Mouse (Mus musculus) heart, embryonic 15.5 days (tissue): Measurements from ENCODE around the gene Slc37a4. TPM values are rescaled to one million over a fixed set of nuclear protein-coding genes. Genes with fewer than 3 reads are reported as not detected.
"Not testable (repeated sequence)": the region's sequence is repeated elsewhere in the genome, so short reads cannot be mapped to it uniquely, and the experiment has no call there.

ENCODE experiments used
- ATAC-seq: fragments of 200-750 bp; cut with Nextera tagmentation; replicated peaks from 2 replicates; pipeline ENCODE4 v1.8.0; 2017; ENCODE audit warnings: low read depth, moderate TSS enrichment; ENCODE audit not compliant: insufficient number of reproducible peaks, insufficient read depth, low FRiP score
- H3K27ac ChIP-seq: fragments of 300-500 bp; sonication (generic); 2 replicates; pipeline ENCODE4 v1.5.1; 2015; ENCODE audit warnings: mild to moderate bottlenecking, inconsistent platforms
- H3K27me3 ChIP-seq: fragments of 300-500 bp; sonication (generic); 2 replicates; pipeline ENCODE4 v1.6.1; 2015; ENCODE audit warnings: inconsistent platforms
- H3K36me3 ChIP-seq: fragments of 300-500 bp; sonication (generic); 2 replicates; pipeline ENCODE4 v1.6.1; 2015; ENCODE audit warnings: mild to moderate bottlenecking, inconsistent platforms
- H3K4me1 ChIP-seq: fragments of 300-500 bp; sonication (generic); replicated peaks from 2 replicates; pipeline ENCODE4 v1.6.1; 2015; ENCODE audit warnings: inconsistent platforms
- H3K4me2 ChIP-seq: fragments of 300-500 bp; sonication (generic); 2 replicates; pipeline ENCODE4 v1.6.1; 2015; ENCODE audit warnings: inconsistent platforms, mild to moderate bottlenecking, moderate library complexity
- H3K4me3 ChIP-seq: fragments of 300-500 bp; sonication (generic); 2 replicates; pipeline ENCODE4 v1.5.1; 2015; ENCODE audit warnings: mild to moderate bottlenecking, inconsistent platforms
- H3K9ac ChIP-seq: fragments of 300-500 bp; sonication (generic); 2 replicates; pipeline ENCODE4 v1.6.1; 2015; ENCODE audit warnings: mild to moderate bottlenecking, inconsistent platforms
- H3K9me3 ChIP-seq: fragments of 300-500 bp; sonication (generic); replicated peaks from 2 replicates; pipeline ENCODE4 v1.6.1; 2016; ENCODE audit warnings: inconsistent platforms
- WGBS: fragments of 180-500 bp; shearing (Covaris S2); methylation state at CpG from one replicate; pipeline ENCODE4 v1.1.7; 2015; ENCODE audit warnings: mixed read lengths; 5-methylcytosine and 5-hydroxymethylcytosine counted together
- polyA plus RNA-seq: library from polyadenylated mRNA; unstranded; fragments of >200 nt; fragmentation: Nextera tagmentation; extraction: Ambion mirVana; gene quantifications from 2 replicates; pipeline ENCODE4 v1.2.1, GENCODE M21; 2015

Gene Slc37a4
- polyA plus RNA-seq, 1 experiment from 2014 or later = 31.4 TPM

GRCm38 (mm10) chr9:44373386-44373785 lies 23.3 kb upstream of the Slc37a4 start:
- no peak for ATAC-seq
- no peak overlapping the region for H3K27ac ChIP-seq

GRCm38 (mm10) chr9:44376141-44376540 lies 20.5 kb upstream of the Slc37a4 start:
- Histone ChIP-seq H3K9ac (no peak overlapping the region), H3K4me2 (no peak overlapping the region), H3K36me3 (peaks cover 4% of the 10 kb centered on the region), H3K9me3 (no peaks in the 10 kb centered on the region), H3K27ac (no peak overlapping the region), H3K4me1 (peaks cover 15% of the 10 kb centered on the region), H3K4me3 (no peak overlapping the region), H3K27me3 (no peaks in the 10 kb centered on the region)
- WGBS = 78% methylated on average over 6 of the region's 6 CpGs
- ATAC-seq = no peak

More at GRCm38 (mm10) chr9:44373386-44373785, 23.3 kb upstream of the Slc37a4 start:
- Histone ChIP-seq H3K4me1 (peaks cover 2% of the 10 kb centered on the region; the same call in 1 of the 2 replicates), H3K4me2 (no peak overlapping the region), H3K4me3 (no peak overlapping the region), H3K9ac (no peak overlapping the region), H3K36me3 (no peaks in the 10 kb centered on the region), H3K9me3 (no peaks in the 10 kb centered on the region), H3K27me3 (no peaks in the 10 kb centered on the region)

- H3K27ac ChIP-seq, H3K4me2 ChIP-seq, ATAC-seq, H3K9me3 ChIP-seq, H3K4me3 ChIP-seq, H3K27me3 ChIP-seq, H3K9ac ChIP-seq: not testable (repeated sequence)
- Histone ChIP-seq H3K4me1 (peaks cover 15% of the 10 kb centered on the region), H3K36me3 (peaks cover 16% of the 10 kb centered on the region)
- 73% methylated on average over 2 of the region's 2 CpGs for WGBS
Measured at GRCm38 (mm10) chr9:44377335-44377734, 19.3 kb upstream of the Slc37a4 start.

GRCm38 (mm10) chr9:44378153-44378730 lies 18.4 kb upstream of the Slc37a4 start:
- H3K9ac ChIP-seq = 0 out of 2 replicates have a peak overlapping the region, but pooled peaks have one; percentile 60
- H3K27me3 ChIP-seq = no peaks in the 10 kb centered on the region
- H3K4me2 ChIP-seq = peak overlapping the region; percentile 91
- WGBS = 75% methylated on average over 5 of the region's 5 CpGs
- ATAC-seq = no peak
- no peak overlapping the region; the same call in 1 of the 2 replicates for H3K27ac ChIP-seq
- peaks cover 25% of the 10 kb centered on the region for H3K36me3 ChIP-seq
- H3K4me1 ChIP-seq = peaks cover 15% of the 10 kb centered on the region
- H3K9me3 ChIP-seq = no peaks in the 10 kb centered on the region
- peak overlapping the region; percentile 71 for H3K4me3 ChIP-seq

GRCm38 (mm10) chr9:44379054-44379834 lies 17.4 kb upstream of the Slc37a4 start, which contains the start of gene Hyou1:
Gene Hyou1, plus strand, starts transcription at chr9:44379490.
- Histone ChIP-seq H3K4me3 (peak within 1 kb of the TSS; percentile 71), H3K9ac (peak within 1 kb of the TSS; percentile 84), H3K27ac (peak within 1 kb of the TSS; percentile 78), H3K36me3 (peaks cover 35% of the 10 kb centered on the region), H3K9me3 (no peaks in the 10 kb centered on the region), H3K27me3 (no peaks in the 10 kb centered on the region), H3K4me1 (peaks cover 15% of the 10 kb centered on the region), H3K4me2 (peak within 1 kb of the TSS; percentile 91)
- peak; percentile 98 for ATAC-seq
- WGBS = under 1% methylated on average over 83 of the region's 83 CpGs

- Histone ChIP-seq H3K4me2 (peak overlapping the region; percentile 91), H3K27me3 (no peaks in the 10 kb centered on the region), H3K36me3 (peaks cover 41% of the 10 kb centered on the region), H3K4me3 (peak overlapping the region; percentile 71), H3K9ac (peak overlapping the region; percentile 84), H3K27ac (peak overlapping the region; percentile 78), H3K9me3 (no peaks in the 10 kb centered on the region), H3K4me1 (peaks cover 15% of the 10 kb centered on the region)
- 0 out of 2 replicates have a peak, but pooled peaks have one; percentile 11 for ATAC-seq
- WGBS = 7% methylated on average over 15 of the region's 15 CpGs
Measured at GRCm38 (mm10) chr9:44379862-44380261, 16.8 kb upstream of the Slc37a4 start.

- no peak overlapping the region for H3K4me2 ChIP-seq
Measured at GRCm38 (mm10) chr9:44384596-44384995, 12.1 kb upstream of the Slc37a4 start.

GRCm38 (mm10) chr9:44387221-44387620 lies 9.4 kb upstream of the Slc37a4 start:
- Histone ChIP-seq H3K9me3 (no peaks in the 10 kb centered on the region), H3K9ac (no peak overlapping the region), H3K27ac (no peak overlapping the region), H3K36me3 (peaks cover 84% of the 10 kb centered on the region), H3K4me1 (no peaks in the 10 kb centered on the region), H3K4me2 (no peak overlapping the region), H3K27me3 (no peaks in the 10 kb centered on the region), H3K4me3 (no peak overlapping the region)
- 77% methylated on average over 3 of the region's 3 CpGs for WGBS
- ATAC-seq = no peak

More at GRCm38 (mm10) chr9:44384596-44384995, 12.1 kb upstream of the Slc37a4 start:
- no peaks in the 10 kb centered on the region for H3K27me3 ChIP-seq
- peaks cover 11% of the 10 kb centered on the region for H3K4me1 ChIP-seq
- WGBS = 90% methylated on average over 13 of the region's 13 CpGs
- H3K9ac ChIP-seq = no peak overlapping the region
- H3K27ac ChIP-seq = no peak overlapping the region
- H3K36me3 ChIP-seq = peaks cover 87% of the 10 kb centered on the region
- H3K4me3 ChIP-seq = no peak overlapping the region
- ATAC-seq = no peak
- H3K9me3 ChIP-seq = no peaks in the 10 kb centered on the region

- 66% methylated on average over 8 of the region's 8 CpGs for WGBS
- no peak overlapping the region for H3K4me3 ChIP-seq
- no peak overlapping the region for H3K4me2 ChIP-seq
- no peaks in the 10 kb centered on the region for H3K9me3 ChIP-seq
- peaks cover 63% of the 10 kb centered on the region for H3K36me3 ChIP-seq
- H3K9ac ChIP-seq = no peak overlapping the region
- ATAC-seq = no peak
- no peak overlapping the region for H3K27ac ChIP-seq
- H3K4me1 ChIP-seq = no peaks in the 10 kb centered on the region
- H3K27me3 ChIP-seq = no peaks in the 10 kb centered on the region
Measured at GRCm38 (mm10) chr9:44389273-44389672, 7.4 kb upstream of the Slc37a4 start.

GRCm38 (mm10) chr9:44391466-44391865 lies 5.2 kb upstream of the Slc37a4 start:
- no peak for ATAC-seq
- no peak overlapping the region for H3K4me2 ChIP-seq
- peaks cover 41% of the 10 kb centered on the region for H3K36me3 ChIP-seq
- no peak overlapping the region for H3K4me3 ChIP-seq
- no peak overlapping the region for H3K9ac ChIP-seq
- H3K9me3 ChIP-seq = no peaks in the 10 kb centered on the region
- H3K27me3 ChIP-seq = no peaks in the 10 kb centered on the region
- H3K27ac ChIP-seq = no peak overlapping the region
- H3K4me1 ChIP-seq = peaks cover 5% of the 10 kb centered on the region; the same call in 1 of the 2 replicates
- WGBS = 35% methylated on average over 4 of the region's 4 CpGs

GRCm38 (mm10) chr9:44398087-44398486 lies 1.4 kb downstream of the Slc37a4 start:
- 32% methylated on average over 4 of the region's 4 CpGs for WGBS
- H3K27ac ChIP-seq = peak overlapping the region; percentile 95; the same call in 1 of the 2 replicates
- H3K9ac ChIP-seq = peak overlapping the region; percentile 18; the same call in 1 of the 2 replicates
- H3K4me3 ChIP-seq = peak overlapping the region; percentile 83
- ATAC-seq = no peak
- peaks cover 28% of the 10 kb centered on the region for H3K36me3 ChIP-seq
- no peaks in the 10 kb centered on the region for H3K9me3 ChIP-seq
- peaks cover 51% of the 10 kb centered on the region for H3K4me1 ChIP-seq
- no peaks in the 10 kb centered on the region for H3K27me3 ChIP-seq
- peak overlapping the region; percentile 85 for H3K4me2 ChIP-seq
